In the genomic region with DNA sequence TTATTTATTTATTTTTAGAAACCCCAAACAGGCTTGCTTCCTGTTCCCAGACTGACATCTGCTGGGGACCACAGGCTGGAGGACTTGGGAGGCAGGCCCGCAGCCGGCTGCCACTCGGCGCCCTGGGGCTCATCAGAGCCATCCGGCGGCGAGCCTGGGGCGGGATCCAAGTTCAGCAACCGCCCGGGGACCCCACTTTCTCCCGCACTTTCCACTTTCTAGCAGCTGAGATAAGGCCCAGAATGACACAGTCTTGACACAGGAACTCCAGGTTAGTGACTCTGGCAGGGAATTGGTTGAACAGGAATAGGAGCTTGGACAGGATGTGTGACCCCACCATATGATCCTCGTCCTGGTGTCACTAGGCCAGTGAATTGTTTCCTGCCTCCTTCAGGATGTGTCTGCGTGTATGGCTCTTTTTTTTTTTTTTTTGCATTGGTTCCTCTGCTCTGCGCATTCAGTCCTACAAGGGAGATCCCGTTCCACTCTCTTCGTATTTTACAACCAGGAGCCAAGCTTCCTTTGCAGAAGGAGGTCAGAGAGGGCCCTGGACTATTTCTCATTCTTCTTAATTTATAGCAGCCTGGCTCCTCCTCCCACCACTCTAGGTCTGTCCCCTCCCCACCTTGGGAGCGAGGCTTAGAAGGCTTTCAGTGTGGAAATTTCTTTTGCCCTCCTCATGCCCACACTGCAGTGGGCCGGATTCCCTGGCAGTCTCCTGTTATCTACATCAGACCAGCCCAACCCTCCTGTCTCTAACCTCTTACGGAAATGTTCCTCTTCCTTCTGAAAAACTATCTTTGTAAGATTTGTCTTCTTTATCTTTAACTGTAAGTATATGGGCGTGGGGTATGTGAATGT, we compare ENCODE assay signal across 9 mouse cellular contexts.
DNase-seq lines count a peak whose midpoint lies in the region; ATAC-seq and TF ChIP-seq lines count a peak whose summit lies in the region.
"Had no signal": no experiment of that assay in that cellular context is flagged by ENCODE, and none has a peak within 500 bp of the region (broad histone marks: within the 10 kb centered on the region; RNA-seq: fewer than 3 reads in every experiment).

No protein-coding gene starts in this region.

- H3K4me3 ChIP-seq in lung, embryonic 14.5 days (ENCODE audit: low read depth, low read length) = no peak overlapping the region
- H3K4me3 ChIP-seq in kidney, adult 2 months (ENCODE audit: insufficient read depth, low read depth, low read length) = no peak overlapping the region

- H3K27me3 ChIP-seq in lung, embryonic 14.5 days (ENCODE audit: insufficient read depth, low read length) = no peaks in the 10 kb centered on the region
- no peaks in the 10 kb centered on the region for H3K27me3 ChIP-seq in kidney, adult 2 months (replicated peaks; ENCODE audit: control insufficient read depth, insufficient read depth, low read length)

- H3K4me2 ChIP-seq in lung, embryonic 14.5 days = peak overlapping the region; percentile 50

- TF ChIP-seq CTCF in lung, embryonic 14.5 days (IDR thresholded peaks at IDR 0.05; ENCODE audit: low read depth) = peak; percentile 51; the same call in 1 of the 2 replicates
- TF ChIP-seq CTCF in kidney, adult 2 months (conservative IDR thresholded peaks at IDR 0.05; ENCODE audit: insufficient read depth, insufficient read length, low read depth, low read length) = 0 out of 2 replicates have a peak, but pooled peaks have one; percentile 13

- H3K9me3 ChIP-seq in lung, embryonic 14.5 days (ENCODE audit: low read depth, low read length) = no peaks in the 10 kb centered on the region

- no peaks in the 10 kb centered on the region for H3K36me3 ChIP-seq in lung, embryonic 14.5 days (ENCODE audit: insufficient read depth)
- H3K36me3 ChIP-seq in kidney, adult 2 months (ENCODE audit: control insufficient read depth, insufficient read depth, low read length) = no peaks in the 10 kb centered on the region

- DNase-seq in lung, embryonic 14.5 days = peak; percentile 72
- DNase-seq in lung, postnatal 25 days (ENCODE audit: low spot score) = no peak
- peak; percentile 53 for DNase-seq in kidney, adult 2 months
- DNase-seq in lung, postnatal 10 days = peak; percentile 58
- no peak for DNase-seq in right cerebral cortex, postnatal 14 days
- no peak for DNase-seq in ovary, adult 18-20 months (ENCODE audit: low spot score)
- DNase-seq in layer of hippocampus, adult 8-10 months (ENCODE audit: low spot score in 2 of 2) = no peak

- TF ChIP-seq POLR2A in kidney, adult 2 months (IDR thresholded peaks at IDR 0.05; ENCODE audit: low read depth, low read length) = no peak

- H3K27ac ChIP-seq in lung, embryonic 14.5 days (ENCODE audit: low read depth) = no peak overlapping the region
- H3K27ac ChIP-seq in kidney, adult 2 months (ENCODE audit: insufficient read depth, low read depth, low read length) = no peak overlapping the region
- H3K27ac ChIP-seq: macrophage had no signal

- H3K9ac ChIP-seq in lung, embryonic 14.5 days = no peak overlapping the region

- peak; percentile 65; the same call in 1 of the 2 replicates for ATAC-seq in lung, embryonic 14.5 days (ENCODE audit: insufficient read depth)
- ATAC-seq in erythroid progenitor cell, adult 5-6 weeks (replicated peaks; ENCODE audit: low FRiP score, poor library complexity, severe bottlenecking) = peak; percentile 58; the same call in 1 of the 2 replicates

- no peaks in the 10 kb centered on the region for H3K4me1 ChIP-seq in lung, embryonic 14.5 days (ENCODE audit: insufficient read depth)
- H3K4me1 ChIP-seq in kidney, adult 2 months (ENCODE audit: control insufficient read depth, insufficient read depth, low read length) = no peaks in the 10 kb centered on the region

- whole genome bisulfite sequencing in lung, embryonic 14.5 days = 22% methylated on average over 20 of the region's 20 CpGs
- WGBS in kidney, adult 2 months = 32% methylated on average over 20 of the region's 20 CpGs

Comparison
In these comparisons a context has a peak if more than half of its experiments do, and no peak if none do; other contexts are left out.
1. DNase-seq: peak in lung, embryonic 14.5 days (single experiment), kidney, adult 2 months (single experiment) and lung, postnatal 10 days (single experiment); none in lung, postnatal 25 days (single experiment), right cerebral cortex, postnatal 14 days (single experiment), ovary, adult 18-20 months (single experiment) and layer of hippocampus, adult 8-10 months (0 of 2).